Mouse (Mus musculus): ENCODE results near the gene Bbs5. TPM values are rescaled to one million over a fixed set of nuclear protein-coding genes. Genes with fewer than 3 reads are reported as not detected.
A peak's percentile ranks its signal among the peaks of the same experiment; 100 is the strongest.
"Not testable (repeated sequence)": the region's sequence is repeated elsewhere in the genome, so short reads cannot be mapped to it uniquely, and the experiment has no call there.

The Bbs5 gene
- total RNA-seq, 2 experiments from 2014 or later = 4.7 to 5.3 TPM

DNA sequence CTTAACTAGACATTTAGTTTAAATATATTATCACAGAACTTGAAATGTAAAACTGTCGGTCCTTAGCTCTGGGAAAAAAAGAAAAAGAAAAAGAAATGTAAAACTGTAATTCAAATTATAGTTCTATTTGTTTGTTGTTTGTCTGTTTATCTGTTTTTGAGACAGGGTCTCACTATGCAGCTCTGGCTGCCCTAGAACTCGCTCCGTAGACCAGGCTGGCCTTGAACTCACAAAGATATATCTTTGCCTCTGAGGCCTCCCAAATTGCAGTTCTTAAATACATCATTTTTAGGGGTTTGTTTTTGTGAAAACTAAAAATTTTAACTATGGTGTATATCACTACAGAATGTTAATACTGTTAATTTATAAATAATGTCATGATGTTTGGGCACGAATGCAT, 20.7 kb downstream of the Bbs5 start:
- no peak for DNase-seq
- intact Hi-C loops (cut with DNase I) = no loop called here

DNA sequence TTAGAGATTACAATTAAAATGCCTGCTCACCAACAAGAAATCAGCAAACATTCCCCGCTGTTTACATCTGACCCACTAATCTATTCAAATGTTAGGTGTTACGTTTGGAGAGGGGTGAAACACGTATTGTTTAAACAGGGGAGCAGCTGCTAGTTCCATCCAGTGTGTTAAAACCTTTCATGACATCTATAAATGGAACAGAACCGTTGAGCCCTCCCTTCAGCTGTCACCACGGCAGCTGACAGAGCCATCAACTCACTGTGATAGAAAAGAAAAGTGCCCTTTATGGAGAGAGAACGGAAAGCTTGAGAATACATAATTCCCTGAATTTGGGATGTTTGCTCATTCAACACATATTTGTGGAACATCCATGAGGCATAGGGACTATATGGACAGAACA, 21.4 kb downstream of the Bbs5 start:
- intact Hi-C loops (cut with DNase I) = no loop called here
- no peak for DNase-seq

- intact Hi-C loops (cut with DNase I) = no loop called here
Measured at GRCm38 (mm10) chr2:69669853-69670252, 22.9 kb downstream of the Bbs5 start, which contains the start of gene Klhl41. Gene Klhl41, plus strand, starts transcription at chr2:69670120.

GRCm38 (mm10) chr2:69673723-69674122, 26.8 kb downstream of the Bbs5 start:
- intact Hi-C loops (cut with DNase I) = loop anchor here (2.0 kb wide), 1 partner anchor 39 kb away; no protein-coding TSS in a partner anchor
- no peak for DNase-seq

More at GRCm38 (mm10) chr2:69669853-69670252, 22.9 kb downstream of the Bbs5 start, which contains the start of gene Klhl41:
- peak in 1 of 2 experiments; percentile 30 for DNase-seq

DNA sequence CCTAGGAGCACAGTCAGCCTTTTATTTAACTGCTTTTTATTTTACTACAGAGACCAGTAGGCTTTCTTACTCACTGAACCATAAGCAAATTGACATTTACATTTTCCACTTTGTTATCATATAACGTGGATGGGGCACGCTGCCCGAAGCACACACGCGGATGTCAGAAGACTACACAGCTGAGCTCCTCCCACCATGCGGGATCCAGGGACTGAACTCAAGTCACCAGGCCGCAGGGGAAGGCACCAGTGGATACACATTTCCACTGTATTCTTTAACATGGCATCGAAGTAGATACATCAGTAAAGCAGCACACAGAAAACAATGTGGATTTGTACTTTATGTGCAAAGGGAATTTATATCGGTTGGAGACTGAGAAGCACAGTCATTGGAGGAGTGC, 28.3 kb downstream of the Bbs5 start:
- intact Hi-C loops (cut with DNase I) = loop anchor here (2.0 kb wide), 1 partner anchor 40 kb away; no protein-coding TSS in a partner anchor
- no peak for DNase-seq

- intact Hi-C loops (cut with DNase I) = no loop called here
- no peak for DNase-seq
Measured at GRCm38 (mm10) chr2:69676713-69677112, 29.7 kb downstream of the Bbs5 start.

GRCm38 (mm10) chr2:69677215-69677614, 30.2 kb downstream of the Bbs5 start:
- intact Hi-C loops (cut with DNase I); DNase-seq: not testable (repeated sequence)

- DNase-seq = no peak
- intact Hi-C loops (cut with DNase I) = no loop called here
Measured at GRCm38 (mm10) chr2:69679990-69680389, 33.0 kb downstream of the Bbs5 start.

DNA sequence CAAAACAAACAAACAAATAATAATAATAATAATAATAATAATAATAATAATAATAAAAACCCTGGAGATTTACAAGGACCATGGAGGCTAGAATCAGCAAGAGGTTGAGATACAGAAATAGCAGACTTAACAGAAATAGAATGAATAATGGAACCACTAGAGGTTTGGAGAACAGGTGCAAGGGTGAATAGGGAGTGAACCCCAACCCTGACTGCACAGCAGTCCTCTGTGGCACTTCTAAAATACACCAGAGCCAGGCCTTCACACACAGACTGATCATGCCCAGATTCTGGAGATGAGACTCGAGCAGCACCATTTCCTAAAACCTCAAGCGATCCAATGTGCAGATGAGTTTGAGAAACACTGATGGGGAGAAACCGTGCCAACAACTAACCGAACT, 35.0 kb downstream of the Bbs5 start:
- intact Hi-C loops (cut with DNase I) = no loop called here

DNA sequence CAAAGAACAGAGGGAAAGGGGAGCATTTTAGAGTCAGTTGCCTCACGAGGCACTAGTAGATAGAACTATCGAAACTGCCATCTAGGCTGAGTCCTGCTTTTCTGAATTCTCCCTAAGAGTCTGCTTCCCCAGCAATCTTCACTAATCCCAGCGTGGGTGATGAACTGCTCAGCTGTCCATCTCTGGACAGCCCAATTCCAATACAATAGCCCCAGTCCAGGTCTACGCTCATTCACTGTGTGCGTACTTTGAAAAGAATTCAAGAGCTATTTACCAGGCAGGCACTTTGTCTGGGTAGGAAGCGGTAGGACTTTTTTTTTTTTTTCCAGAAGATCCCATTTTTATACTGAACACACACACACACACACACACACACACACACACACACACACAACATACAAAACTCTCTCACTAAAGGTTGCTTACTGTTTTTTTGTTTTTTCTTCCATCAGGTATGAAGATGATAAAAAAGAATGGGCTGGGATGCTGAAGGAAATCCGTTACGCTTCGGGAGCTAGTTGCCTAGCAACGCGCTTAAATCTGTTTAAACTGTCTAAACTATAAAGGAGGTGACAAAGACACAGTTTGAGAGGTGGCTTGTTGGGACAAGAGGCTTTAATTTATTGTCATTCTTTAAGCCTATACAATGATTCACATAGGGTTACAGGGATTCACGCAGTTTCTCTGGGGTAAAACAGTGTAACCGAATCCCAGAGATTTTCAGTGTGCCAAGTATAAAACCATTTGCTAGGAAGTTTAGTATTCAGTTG, 36.2 kb downstream of the Bbs5 start:
- intact Hi-C loops (cut with DNase I) = no loop called here
- no peak for DNase-seq

More for the DNA sequence above, 35.0 kb downstream of the Bbs5 start:
- no peak for DNase-seq

- no peak for DNase-seq
Measured at GRCm38 (mm10) chr2:69684488-69684887, 37.5 kb downstream of the Bbs5 start.

GRCm38 (mm10) chr2:69690214-69690613, 43.2 kb downstream of the Bbs5 start:
- no peak for DNase-seq
- intact Hi-C loops (cut with DNase I) = no loop called here

More at GRCm38 (mm10) chr2:69684488-69684887, 37.5 kb downstream of the Bbs5 start:
- intact Hi-C loops (cut with DNase I) = no loop called here

DNA sequence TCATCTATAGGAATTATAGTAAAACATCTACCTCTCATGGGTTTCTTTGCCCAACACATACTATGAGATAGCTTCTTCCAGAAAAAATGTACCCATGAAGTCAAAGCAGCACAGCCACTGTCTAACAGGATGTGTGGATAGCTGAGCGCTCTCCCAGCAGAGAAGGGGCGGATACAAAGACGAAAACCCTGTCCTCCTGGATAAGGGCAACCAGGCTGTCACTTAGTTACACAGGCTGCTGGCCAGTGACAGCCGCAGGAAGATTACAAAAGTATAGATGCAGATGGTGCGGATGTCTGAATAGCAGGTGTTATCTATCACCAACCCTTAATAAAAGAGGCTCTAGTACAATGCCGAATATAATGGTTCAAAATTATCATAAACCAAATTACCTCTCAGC, 43.9 kb downstream of the Bbs5 start:
- DNase-seq = no peak
- intact Hi-C loops (cut with DNase I) = no loop called here

DNA sequence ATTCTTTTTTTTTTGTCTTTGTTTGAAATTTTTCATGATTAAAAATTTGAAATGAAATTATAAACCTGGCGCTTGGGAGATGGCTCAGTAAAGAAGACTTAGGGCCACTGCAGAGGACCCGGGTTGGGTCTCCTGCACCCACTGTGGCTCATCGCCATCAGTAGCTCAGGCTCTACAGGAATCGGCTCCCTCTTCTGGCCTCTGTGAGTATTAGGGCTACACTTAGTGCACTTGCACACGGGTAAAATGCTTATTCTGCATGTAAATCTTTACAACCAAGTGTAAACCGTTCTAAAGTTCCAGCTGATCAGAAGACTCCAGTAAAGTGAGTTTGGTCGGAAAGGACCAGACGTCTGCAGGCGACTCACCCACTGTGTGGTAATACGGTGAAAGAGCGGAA, 46.5 kb downstream of the Bbs5 start:
- DNase-seq = no peak
- intact Hi-C loops (cut with DNase I) = no loop called here

- DNase-seq = no peak
- intact Hi-C loops (cut with DNase I) = no loop called here
Measured at GRCm38 (mm10) chr2:69700446-69700845, 53.5 kb downstream of the Bbs5 start.

DNA sequence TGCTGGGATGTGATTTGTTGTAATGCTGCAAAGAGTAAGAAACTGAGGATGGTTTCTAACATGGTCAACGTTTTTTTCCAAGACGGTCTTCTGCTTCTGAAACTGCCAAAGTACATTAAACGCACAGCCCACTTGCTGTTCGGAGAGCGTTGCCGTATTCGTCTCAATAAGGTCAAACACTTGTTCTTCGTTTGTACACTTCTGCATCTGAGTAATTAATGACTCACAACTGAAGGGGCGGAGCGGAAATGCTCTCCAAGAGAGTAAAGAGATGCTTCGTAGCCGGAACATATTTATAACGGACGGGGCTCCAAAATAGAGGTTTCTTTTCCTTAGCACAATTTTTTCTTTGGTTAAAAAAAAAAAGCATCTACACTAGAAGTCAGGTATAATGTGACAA, 65.2 kb downstream of the Bbs5 start:
- intact Hi-C loops (cut with DNase I) = loop anchor here (5.0 kb wide), 1 partner anchor 65 kb away; the partner anchor contains the start of gene Bbs5
- no peak for DNase-seq

DNA sequence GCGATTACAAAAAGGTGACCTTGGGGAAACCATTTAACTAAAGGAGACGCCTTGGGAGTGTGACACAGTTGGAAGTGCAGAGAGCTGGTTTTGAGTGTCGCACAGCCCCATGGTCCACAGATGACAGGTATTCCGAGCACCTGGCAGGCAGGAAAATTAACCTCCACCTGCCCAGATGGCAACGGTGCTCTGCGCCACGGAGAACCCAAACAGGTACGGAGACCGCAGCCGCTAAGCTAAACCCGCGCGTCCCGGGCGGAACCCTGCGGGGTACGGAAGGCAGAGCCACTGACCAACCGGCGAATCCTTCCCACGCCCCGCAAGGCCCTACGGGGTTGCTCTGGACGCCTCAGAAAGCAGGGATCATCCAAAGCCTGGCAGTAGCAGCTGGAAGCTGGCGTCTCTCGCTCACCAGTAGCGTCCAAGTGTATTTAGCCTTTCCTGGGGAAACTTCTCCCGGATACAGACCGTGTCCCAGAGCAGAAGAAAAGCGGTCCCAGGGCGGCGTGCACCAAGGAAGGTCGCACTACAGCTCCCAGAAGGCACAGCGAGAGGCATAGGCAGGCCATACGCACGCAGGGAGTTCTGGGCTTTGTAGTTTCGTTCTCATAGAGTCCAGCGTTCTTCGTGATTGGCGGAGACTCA, 66.1 kb downstream of the Bbs5 start, which contains the start of gene Fastkd1:
Gene Fastkd1 (minus strand): TSS at position 536 of the 645 bp plus-strand sequence.
- peak; percentile 81 to 86 for DNase-seq
- intact Hi-C loops (cut with DNase I) = loop anchor here (5.0 kb wide), 1 partner anchor 66 kb away; the partner anchor contains the start of gene Bbs5

DNA sequence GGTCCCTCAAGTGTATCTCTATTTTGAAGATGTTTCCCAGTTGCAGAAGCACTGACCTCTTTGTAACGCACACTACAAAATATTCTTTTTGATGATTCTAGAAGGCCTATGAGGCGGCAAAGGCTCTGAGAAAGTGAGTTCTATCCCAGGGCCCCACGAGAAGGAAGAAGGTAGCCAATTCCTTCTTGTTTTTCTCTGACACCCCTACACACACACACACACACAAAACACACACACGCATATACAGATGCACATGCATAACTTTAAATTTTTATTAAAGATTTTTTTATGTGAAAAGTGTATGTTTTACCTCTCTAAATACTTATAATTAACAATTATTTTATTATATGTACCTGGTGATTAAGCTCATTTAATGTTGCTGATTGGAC, 66.6 kb downstream of the Bbs5 start:
- DNase-seq = no peak
- intact Hi-C loops (cut with DNase I) = loop anchor here (5.0 kb wide), 1 partner anchor 66 kb away; the partner anchor contains the start of gene Bbs5

DNA sequence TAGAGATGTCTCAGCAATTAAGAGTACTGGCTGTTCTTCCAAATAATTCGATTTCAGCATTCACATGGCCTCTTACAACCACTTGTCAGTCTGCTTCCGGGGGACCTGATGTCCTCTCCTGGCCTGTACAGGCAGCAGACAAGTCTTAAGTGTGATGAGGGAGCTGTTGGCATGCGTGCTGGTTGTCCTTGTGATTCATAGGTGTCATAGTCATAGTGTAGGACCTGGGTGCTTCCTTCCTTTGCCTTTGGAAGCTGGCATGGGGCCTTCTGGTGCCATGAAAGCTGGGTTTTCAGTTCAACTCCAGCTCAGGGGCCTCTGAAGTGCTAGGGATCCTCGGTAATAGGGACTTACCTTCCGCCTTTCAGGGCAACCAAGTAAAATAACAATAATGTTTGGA, 67.2 kb downstream of the Bbs5 start:
- intact Hi-C loops (cut with DNase I) = loop anchor here (5.0 kb wide), 1 partner anchor 67 kb away; the partner anchor contains the start of gene Bbs5

DNA sequence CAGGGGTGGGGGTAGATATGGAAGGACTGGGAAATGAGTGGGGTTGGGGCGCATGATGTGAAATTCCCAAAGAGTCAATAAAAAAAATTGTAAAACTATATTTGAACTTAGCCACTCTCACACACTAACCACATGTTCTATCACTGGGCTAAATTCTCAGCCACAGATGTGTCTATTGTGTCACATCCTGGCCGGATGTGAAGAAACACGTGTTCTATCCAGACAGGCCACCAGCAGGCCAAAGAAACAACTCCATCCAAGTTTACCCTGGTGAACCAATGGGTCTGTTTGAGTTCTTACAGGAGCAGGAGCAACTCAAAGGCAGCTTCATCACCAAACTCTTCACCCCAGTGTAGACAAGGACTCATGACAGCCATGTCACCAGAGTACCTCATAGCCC, 69.5 kb downstream of the Bbs5 start:
- DNase-seq = no peak
- intact Hi-C loops (cut with DNase I) = no loop called here

More for the DNA sequence above, 67.2 kb downstream of the Bbs5 start:
- DNase-seq = no peak
